Mouse (Mus musculus) thymus, postnatal 36 days (tissue): ENCODE results near the gene Wdr47.
A peak's percentile ranks its signal among the peaks of the same experiment; 100 is the strongest.
"Not testable (repeated sequence)": the region's sequence is repeated elsewhere in the genome, so short reads cannot be mapped to it uniquely, and the experiment has no call there.

Experiments used
- DNase-seq, 2 experiments: peaks; one replicate each; pipeline ENCODE4 v3.0.0; 2022; ENCODE audit warnings: mixed read lengths in 2 of 2

Gene Wdr47

DNA sequence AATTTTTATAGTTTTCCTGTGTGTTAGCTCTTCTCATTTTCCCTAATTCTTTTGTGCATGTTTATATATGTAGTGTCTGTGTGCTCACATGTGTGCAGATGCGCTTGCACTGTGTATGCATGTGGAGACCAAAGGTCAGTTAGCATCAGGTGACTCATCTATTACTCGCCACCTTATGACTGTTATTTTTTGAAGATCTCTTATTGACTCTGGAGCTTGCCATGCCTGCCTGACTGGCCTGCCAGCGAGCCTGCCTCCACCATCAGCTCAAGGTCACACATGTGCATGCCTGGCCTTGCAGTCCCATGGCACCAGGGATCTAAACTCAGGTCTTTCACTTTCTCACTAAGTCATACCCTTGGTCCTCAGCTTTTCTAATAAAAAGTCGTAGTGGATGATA lies 49.9 kb downstream of the Wdr47 start:
- no peak for DNase-seq

- no peak for DNase-seq
Measured at GRCm38 (mm10) chr3:108644856-108645255, 53.8 kb downstream of the Wdr47 start.

DNA sequence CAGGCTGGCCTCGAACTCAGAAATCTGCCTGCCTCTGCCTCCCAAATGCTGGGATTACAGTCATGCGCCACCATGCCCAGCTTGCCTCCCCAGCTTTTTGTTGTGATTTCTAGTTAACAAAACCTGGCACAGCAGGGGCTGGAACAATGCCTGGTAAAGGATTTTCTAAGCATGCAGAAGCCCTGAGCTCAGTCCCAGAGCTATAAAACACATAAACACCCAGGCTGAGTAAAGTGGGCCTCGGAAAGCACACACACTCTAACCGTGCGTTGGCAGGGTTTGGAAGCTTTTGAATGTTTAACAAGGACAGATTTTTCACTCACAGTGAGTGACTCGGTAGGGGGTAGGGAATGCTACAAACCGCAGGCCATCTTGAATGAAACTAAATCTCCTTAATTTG lies 55.0 kb downstream of the Wdr47 start:
- no peak for DNase-seq

DNA sequence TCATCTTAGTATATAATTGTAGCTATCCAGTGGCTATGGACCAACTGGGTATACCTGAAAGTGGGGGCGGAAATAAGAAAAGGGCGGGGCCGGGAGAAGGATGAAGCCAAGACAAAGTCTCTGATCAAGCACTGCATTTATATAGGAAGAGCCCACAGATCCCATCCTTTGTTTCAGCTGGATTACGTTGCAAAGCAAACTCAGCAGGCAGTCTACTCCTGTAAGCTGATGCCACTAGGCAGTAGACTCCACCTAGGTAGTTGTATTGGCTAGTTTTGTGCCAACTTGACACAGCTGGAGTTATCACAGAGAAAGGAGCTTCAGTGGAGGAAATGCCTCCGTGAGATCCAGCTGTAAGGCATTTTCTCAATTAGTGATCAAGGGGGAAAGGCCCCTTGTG lies 56.6 kb downstream of the Wdr47 start:
- DNase-seq = not testable (repeated sequence)

GRCm38 (mm10) chr3:108652866-108653642 lies 62.0 kb downstream of the Wdr47 start:
- DNase-seq = no peak

DNA sequence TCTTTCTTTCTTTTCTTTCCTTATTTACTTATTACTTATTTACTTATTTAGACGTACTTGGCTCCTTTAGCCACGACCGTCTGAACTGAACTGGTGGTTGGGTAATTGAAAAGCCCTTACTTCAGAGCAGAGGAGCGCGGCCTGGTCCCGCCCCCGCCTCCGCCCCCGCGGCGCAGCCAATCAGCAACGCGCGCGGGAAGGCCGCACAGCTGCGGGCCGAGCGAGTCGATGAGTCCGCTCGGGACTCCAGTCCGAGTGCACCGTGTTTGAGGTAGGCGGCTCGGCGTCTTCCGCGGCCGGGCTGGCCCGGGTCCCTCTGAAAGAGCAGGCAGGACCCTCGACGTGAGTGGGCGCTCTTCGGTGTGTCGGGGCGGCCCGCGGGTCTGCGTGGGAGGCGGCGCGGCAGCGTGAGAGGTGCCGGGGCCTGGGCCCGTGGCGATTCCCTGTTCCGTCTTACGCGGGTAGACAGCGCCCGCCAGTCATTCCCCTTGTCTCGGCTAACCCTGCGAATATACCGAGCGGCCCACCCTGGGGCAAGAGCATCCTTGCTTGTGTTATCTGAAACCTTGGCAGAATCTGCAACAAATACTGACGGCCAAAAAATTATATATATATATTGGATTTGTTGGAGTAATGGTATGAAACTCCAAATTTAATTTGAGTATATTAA lies 62.8 kb downstream of the Wdr47 start, which contains the start of gene Clcc1:
Gene Clcc1, plus strand, starts transcription at position 204 of the 670 bp plus-strand sequence.
- DNase-seq = peak; percentile 96

DNA sequence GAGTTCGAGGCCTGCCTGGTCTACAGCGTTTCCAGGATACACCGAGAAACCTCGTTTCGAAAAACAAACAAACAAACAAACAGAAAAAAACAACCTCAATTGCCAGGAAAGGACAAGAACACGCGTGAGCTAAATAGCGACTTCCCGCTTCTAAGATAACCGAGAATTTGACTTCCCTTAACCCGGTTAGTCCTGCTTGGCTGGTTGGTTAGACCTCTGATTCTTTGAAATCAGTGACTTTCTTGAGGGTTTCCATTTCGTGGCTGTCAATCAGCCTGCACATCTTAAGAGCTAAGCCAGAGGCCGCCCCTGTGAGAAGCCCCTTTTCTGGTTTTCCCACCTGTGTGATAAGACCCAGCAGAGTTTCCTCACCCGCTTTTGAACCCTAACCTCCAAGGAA lies 63.5 kb downstream of the Wdr47 start:
- no peak for DNase-seq

GRCm38 (mm10) chr3:108655486-108655885 lies 64.4 kb downstream of the Wdr47 start:
- no peak for DNase-seq

GRCm38 (mm10) chr3:108658612-108659011 lies 67.5 kb downstream of the Wdr47 start:
- no peak for DNase-seq

DNA sequence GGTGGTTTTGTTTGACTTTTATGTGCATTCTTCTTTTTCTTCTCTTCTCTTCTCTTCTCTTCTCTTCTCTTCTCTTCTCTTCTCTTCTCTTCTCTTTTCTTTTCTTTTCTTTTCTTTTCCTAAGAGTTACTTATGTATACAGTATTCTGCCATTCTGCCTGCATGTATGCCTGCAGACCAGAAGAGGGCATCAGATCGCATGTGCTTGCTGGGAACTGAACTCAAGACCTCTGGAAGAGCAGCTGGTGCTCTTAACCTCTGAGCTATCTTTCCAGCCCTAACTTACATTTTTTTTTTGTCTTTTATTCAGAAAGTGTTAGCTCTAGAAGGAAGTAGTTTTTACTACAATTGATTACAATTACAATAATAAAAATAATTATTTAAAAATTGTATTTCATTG lies 69.9 kb downstream of the Wdr47 start:
- DNase-seq = no peak

DNA sequence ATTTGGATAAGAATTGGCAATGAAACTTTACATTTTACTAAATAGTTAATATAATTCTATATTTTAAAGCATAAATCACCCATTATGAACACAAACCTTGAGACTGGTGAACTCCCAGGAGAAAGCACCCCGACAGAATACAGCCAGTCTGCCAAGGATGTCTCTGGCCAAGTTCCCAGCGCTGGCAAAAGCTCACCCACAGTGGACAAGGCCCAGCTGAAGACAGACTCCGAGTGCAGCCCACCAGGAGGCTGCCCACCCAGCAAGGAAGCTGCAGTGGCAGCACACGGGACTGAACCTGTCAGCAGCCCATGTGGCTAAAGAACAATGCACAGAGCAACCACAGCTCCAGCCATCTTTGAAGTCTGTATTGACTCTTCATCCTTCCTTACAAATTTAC lies 85.5 kb downstream of the Wdr47 start:
- no peak for DNase-seq

DNA sequence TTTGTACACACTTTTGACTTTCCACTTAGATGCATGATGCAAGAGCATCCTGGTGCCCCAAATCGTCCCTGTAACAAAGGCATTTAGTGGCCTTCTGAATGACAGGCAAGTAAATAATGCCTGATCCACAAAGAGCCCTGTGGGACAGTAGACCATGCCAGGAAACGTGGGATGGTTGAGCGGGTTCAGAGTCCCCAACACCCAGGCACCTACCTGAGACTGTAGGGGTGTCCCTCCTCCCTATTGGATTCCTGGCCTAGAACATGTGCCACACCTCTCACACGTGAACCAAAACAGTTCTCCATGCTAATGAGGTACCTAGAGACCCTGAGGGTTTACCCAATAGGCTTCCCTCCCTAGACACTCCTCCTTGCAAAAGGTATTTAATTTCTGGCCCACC lies 89.9 kb downstream of the Wdr47 start:
- DNase-seq = no peak

- not testable (repeated sequence) for DNase-seq
Measured at GRCm38 (mm10) chr3:108683597-108683996, 92.5 kb downstream of the Wdr47 start.

DNA sequence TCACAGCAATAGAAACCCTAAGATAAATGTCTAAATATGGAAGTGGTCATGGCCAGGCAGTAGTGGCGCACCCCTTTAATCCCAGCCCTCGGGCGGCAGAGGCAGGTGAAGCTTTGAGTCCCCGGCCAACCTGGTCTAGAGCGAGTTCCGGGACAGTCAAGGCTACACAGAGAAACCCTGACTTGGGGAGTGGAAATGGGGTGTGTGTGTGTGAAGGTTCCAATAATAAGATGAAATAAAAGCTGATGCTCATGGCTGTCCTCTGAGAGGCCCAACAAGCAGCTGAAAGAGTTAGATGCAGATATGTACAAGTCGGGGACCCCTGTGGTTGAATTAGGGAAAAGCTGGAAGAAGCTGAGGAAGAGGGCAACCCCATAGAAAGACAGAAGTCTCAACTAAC lies 94.6 kb downstream of the Wdr47 start:
- DNase-seq = no peak

DNA sequence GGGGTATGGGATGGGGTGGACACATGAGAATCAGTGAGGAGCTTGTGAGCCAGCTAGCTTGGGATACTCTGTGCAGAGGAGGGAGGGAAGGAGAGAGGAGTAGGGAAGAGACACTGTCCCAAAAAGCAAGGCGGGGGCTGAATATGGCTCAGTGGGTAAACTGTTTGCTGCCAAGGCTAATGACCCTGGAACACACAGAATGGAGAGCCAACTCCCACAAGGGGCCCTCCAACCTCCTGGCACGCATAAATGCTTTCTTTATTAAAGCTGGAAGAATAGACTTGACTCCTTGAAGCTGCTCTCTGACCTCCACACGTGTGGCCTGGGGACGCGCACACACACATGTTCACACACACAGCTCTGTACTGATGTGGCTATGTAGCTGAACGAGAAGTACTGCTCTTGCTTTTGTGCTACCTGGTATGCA lies 97.9 kb downstream of the Wdr47 start:
- DNase-seq = no peak

DNA sequence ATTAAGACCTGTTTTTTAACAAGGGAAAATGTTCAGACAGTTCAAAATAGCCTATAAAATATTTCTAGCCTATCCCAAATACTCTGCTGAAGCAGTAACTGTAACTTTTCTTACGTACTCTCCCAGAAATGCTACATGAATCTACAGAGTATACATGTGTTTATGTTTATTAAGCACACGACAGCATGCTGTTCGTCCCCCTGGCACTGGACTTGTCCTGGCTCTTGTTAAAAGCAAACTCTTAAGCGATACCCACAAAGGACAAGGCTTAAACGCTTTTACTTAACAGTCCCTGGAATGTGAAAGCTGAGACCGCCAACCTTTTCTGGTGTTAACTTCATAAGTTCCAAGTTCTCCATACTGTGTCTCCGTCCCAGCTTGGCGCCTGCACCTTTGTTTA lies 98.4 kb downstream of the Wdr47 start:
- no peak for DNase-seq

- DNase-seq = no peak
Measured at GRCm38 (mm10) chr3:108689979-108690378, 98.9 kb downstream of the Wdr47 start.

DNA sequence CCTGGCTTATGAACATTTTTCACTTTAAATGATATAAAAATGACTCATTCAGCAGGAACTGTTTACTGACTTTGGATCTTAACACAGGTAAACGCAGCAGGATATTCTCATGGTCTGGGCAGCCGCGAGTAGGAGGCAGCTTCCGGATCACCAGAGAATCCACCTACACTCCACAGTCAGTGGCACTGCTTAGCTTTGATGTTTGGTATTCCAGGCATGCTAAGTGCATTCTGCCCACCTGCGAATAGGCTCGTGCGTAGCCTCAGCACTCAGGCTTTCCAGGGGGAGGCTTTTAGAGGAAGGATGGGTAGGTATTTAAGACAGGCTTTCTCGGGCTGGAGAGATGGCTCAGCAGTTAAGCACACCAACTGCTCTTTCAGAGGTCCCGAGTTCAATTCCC lies 103.2 kb downstream of the Wdr47 start:
- no peak for DNase-seq
